Mouse (Mus musculus): ENCODE data around the gene Gcnt2.

DNA sequence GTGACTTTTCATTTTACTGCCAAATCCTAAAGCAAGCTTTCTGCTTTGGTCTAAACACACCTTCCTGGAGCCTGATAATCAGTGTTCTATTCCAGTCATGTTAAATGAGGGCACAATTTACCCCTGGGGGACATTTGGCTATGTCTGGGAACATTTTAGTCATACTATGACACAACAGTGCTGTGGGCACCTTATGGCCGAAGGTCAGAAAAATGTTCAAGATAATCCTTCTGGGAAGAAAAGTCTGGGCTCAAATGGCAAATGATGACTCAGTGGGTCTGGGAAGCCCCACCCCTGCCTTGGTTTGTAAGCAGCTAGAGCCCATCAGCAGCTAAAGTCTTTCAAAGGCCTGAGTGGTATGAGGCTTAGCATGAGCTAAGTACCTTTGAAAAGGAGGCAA, 123.2 kb downstream of the Gcnt2 start:
- TF ChIP-seq CTCF (IDR thresholded peaks at IDR 0.05; ENCODE audit: borderline replicate concordance, control insufficient read depth, extremely low read depth, insufficient read depth, low read length, poor library complexity) (no peak), POLR2A (IDR thresholded peaks at IDR 0.05; ENCODE audit: control insufficient read depth, extremely low read depth, insufficient read depth, low read length, poor library complexity) (no peak)

Measured in thymus, adult 2 months (tissue).